Mouse (Mus musculus): Measurements from ENCODE around the gene Ccr7.

Gene Ccr7

GRCm38 (mm10) chr11:99141600-99141999 lies 13.3 kb downstream of the Ccr7 start:
- in situ Hi-C loops (cut with MboI, MseI), result loop anchor here (10.0 kb wide), 1 partner anchor 197 kb away; no protein-coding TSS in a partner anchor

GRCm38 (mm10) chr11:99138976-99139375 lies 15.9 kb downstream of the Ccr7 start:
- in situ Hi-C loops (cut with MboI, MseI), result no loop called here

- in situ Hi-C loops (cut with MboI, MseI), result no loop called here
These were observed 17.5 kb downstream of the Ccr7 start for GRCm38 (mm10) chr11:99137385-99137784.

GRCm38 (mm10) chr11:99136961-99137360 lies 17.9 kb downstream of the Ccr7 start:
- in situ Hi-C loops (cut with MboI, MseI), result no loop called here

- in situ Hi-C loops (cut with MboI, MseI), result no loop called here
These were observed 18.5 kb downstream of the Ccr7 start for GRCm38 (mm10) chr11:99136361-99136760.

GRCm38 (mm10) chr11:99135047-99135440 lies 19.8 kb downstream of the Ccr7 start:
- in situ Hi-C loops (cut with MboI, MseI), result no loop called here

- in situ Hi-C loops (cut with MboI, MseI), result no loop called here
These were observed 20.4 kb downstream of the Ccr7 start for GRCm38 (mm10) chr11:99134266-99135046.

GRCm38 (mm10) chr11:99133285-99133897 lies 21.5 kb downstream of the Ccr7 start:
- in situ Hi-C loops (cut with MboI, MseI), result no loop called here

GRCm38 (mm10) chr11:99132091-99132730 lies 22.7 kb downstream of the Ccr7 start:
- in situ Hi-C loops (cut with MboI, MseI), result no loop called here

- in situ Hi-C loops (cut with MboI, MseI), result no loop called here
These were observed 23.4 kb downstream of the Ccr7 start for GRCm38 (mm10) chr11:99131463-99131840.

GRCm38 (mm10) chr11:99130736-99131462 lies 24.0 kb downstream of the Ccr7 start:
- in situ Hi-C loops (cut with MboI, MseI), result no loop called here

- in situ Hi-C loops (cut with MboI, MseI), result no loop called here
These were observed 25.6 kb downstream of the Ccr7 start for GRCm38 (mm10) chr11:99129287-99129686.

- in situ Hi-C loops (cut with MboI, MseI), result no loop called here
These were observed 26.8 kb downstream of the Ccr7 start for GRCm38 (mm10) chr11:99127785-99128682.

- in situ Hi-C loops (cut with MboI, MseI), result no loop called here
These were observed 28.2 kb downstream of the Ccr7 start for GRCm38 (mm10) chr11:99126482-99127253.

GRCm38 (mm10) chr11:99124635-99125029 lies 30.2 kb downstream of the Ccr7 start:
- in situ Hi-C loops (cut with MboI, MseI), result loop anchor here (5.0 kb wide), 1 partner anchor 82 kb away; the partner anchor contains the start of gene Igfbp4

- in situ Hi-C loops (cut with MboI, MseI), result loop anchor here (5.0 kb wide), 1 partner anchor 82 kb away; the partner anchor contains the start of gene Igfbp4
These were observed 30.8 kb downstream of the Ccr7 start for GRCm38 (mm10) chr11:99123977-99124634.

- in situ Hi-C loops (cut with MboI, MseI), result loop anchor here (5.0 kb wide), 1 partner anchor 80 kb away; the partner anchor contains the start of gene Igfbp4
These were observed 32.2 kb downstream of the Ccr7 start for GRCm38 (mm10) chr11:99122703-99123102.

GRCm38 (mm10) chr11:99121218-99121631 lies 33.7 kb downstream of the Ccr7 start:
- in situ Hi-C loops (cut with MboI, MseI), result loop anchor here (5.0 kb wide), 1 partner anchor 79 kb away; the partner anchor contains the start of gene Igfbp4

Measured in T-helper 2 cell (primary cell).